Mouse (Mus musculus): ENCODE data around the gene Psme1.

DNA sequence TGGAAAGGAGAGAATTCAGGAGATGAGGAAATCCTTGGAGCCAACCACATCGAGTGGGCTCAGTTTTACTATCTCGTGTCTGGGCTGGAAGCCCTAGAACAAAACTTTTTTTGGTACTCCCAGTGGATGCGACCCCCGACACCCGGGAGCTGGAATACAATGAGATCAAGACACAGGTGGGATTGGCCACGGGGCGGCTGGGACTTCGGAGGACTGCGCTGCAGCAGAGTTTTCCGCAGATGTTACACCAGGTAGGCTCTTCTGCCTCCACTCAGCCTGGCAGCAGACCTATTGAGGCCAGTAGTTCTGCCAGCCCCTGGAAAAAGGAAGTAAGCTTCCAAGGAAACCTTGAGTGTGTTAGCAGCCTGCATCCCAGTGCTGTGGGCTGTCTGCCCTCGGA lies 14.7 kb upstream of the Psme1 start:
- TF ChIP-seq CTCF (IDR thresholded peaks at IDR 0.05; ENCODE audit: low read depth) (no peak), EP300 (IDR thresholded peaks at IDR 0.05; ENCODE audit: low read depth) (no peak)

All from liver, embryonic 14.5 days (tissue).